Mouse (Mus musculus) neural tube, embryonic 10.5 days (tissue): ENCODE results near the gene Chga.

Source experiments
- DNase-seq: peaks from one replicate; pipeline ENCODE4 v3.0.0-alpha.2; 2017; ENCODE audit warnings: low spot score; ENCODE audit errors: extremely low spot score

The Chga gene

GRCm38 (mm10) chr12:102557372-102557771, 2.6 kb downstream of the Chga start:
- DNase-seq, result no peak

GRCm38 (mm10) chr12:102565086-102565485, 10.3 kb downstream of the Chga start:
- no peak for DNase-seq

- no peak for DNase-seq
Observed at GRCm38 (mm10) chr12:102566951-102567350, 12.2 kb downstream of the Chga start.

GRCm38 (mm10) chr12:102568219-102568618, 13.4 kb downstream of the Chga start:
- DNase-seq, result no peak

- no peak for DNase-seq
Observed at GRCm38 (mm10) chr12:102570111-102570510, 15.3 kb downstream of the Chga start.

- DNase-seq, result no peak
Observed at GRCm38 (mm10) chr12:102570734-102571133, 16.0 kb downstream of the Chga start.

- DNase-seq, result no peak
Observed at GRCm38 (mm10) chr12:102571666-102572065, 16.9 kb downstream of the Chga start.

- DNase-seq, result no peak
Observed at GRCm38 (mm10) chr12:102573036-102573435, 18.3 kb downstream of the Chga start.

- DNase-seq, result no peak
Observed at GRCm38 (mm10) chr12:102575541-102576329, 21.0 kb downstream of the Chga start.

- no peak for DNase-seq
Observed at GRCm38 (mm10) chr12:102576659-102577398, 22.1 kb downstream of the Chga start.

GRCm38 (mm10) chr12:102579041-102579440, 24.3 kb downstream of the Chga start:
- peak; percentile 74 for DNase-seq

GRCm38 (mm10) chr12:102581579-102582196, 26.9 kb downstream of the Chga start:
- no peak for DNase-seq

GRCm38 (mm10) chr12:102582441-102582840, 27.7 kb downstream of the Chga start:
- DNase-seq, result no peak

GRCm38 (mm10) chr12:102585390-102585789, 30.6 kb downstream of the Chga start:
- no peak for DNase-seq

- DNase-seq, result no peak
Observed at GRCm38 (mm10) chr12:102586286-102586881, 31.6 kb downstream of the Chga start.

- DNase-seq, result no peak
Observed at GRCm38 (mm10) chr12:102587106-102587505, 32.3 kb downstream of the Chga start.

- no peak for DNase-seq
Observed at GRCm38 (mm10) chr12:102590711-102591360, 36.1 kb downstream of the Chga start.

GRCm38 (mm10) chr12:102593699-102594098, 38.9 kb downstream of the Chga start:
- DNase-seq, result no peak

GRCm38 (mm10) chr12:102594627-102595026, 39.9 kb downstream of the Chga start:
- no peak for DNase-seq

GRCm38 (mm10) chr12:102596410-102596809, 41.6 kb downstream of the Chga start:
- DNase-seq, result no peak

- no peak for DNase-seq
Observed at GRCm38 (mm10) chr12:102597466-102597865, 42.7 kb downstream of the Chga start.
